Mouse (Mus musculus) induced T-regulatory cell, adult 2 months (primary cell): ENCODE measurements around the gene Hist1h2an.

Experiments
- DNase-seq: peaks from one replicate; pipeline ENCODE4 v3.0.0-alpha.2; 2012; ENCODE audit warnings: low read depth

Gene Hist1h2an

DNA sequence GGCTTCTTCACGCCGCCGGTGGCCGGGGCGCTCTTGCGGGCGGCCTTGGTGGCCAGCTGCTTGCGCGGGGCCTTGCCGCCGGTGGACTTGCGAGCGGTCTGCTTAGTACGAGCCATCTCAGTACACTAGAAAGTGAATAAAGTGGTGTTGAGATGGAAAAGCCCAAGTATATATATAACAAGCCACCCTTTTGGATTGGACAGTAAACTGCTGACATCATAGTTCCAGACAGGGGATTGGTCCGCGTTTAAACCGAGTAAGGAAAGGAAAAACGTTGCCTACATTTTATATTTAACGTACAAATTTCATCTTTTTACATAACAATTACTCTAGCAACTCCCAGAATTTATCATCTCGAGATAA, 3.8 kb downstream of the Hist1h2an start, which contains the start of gene Hist1h3i:
TSS of gene Hist1h3i (minus strand) at position 116 of the 363 bp plus-strand sequence.
- peak; percentile 94 for DNase-seq

DNA sequence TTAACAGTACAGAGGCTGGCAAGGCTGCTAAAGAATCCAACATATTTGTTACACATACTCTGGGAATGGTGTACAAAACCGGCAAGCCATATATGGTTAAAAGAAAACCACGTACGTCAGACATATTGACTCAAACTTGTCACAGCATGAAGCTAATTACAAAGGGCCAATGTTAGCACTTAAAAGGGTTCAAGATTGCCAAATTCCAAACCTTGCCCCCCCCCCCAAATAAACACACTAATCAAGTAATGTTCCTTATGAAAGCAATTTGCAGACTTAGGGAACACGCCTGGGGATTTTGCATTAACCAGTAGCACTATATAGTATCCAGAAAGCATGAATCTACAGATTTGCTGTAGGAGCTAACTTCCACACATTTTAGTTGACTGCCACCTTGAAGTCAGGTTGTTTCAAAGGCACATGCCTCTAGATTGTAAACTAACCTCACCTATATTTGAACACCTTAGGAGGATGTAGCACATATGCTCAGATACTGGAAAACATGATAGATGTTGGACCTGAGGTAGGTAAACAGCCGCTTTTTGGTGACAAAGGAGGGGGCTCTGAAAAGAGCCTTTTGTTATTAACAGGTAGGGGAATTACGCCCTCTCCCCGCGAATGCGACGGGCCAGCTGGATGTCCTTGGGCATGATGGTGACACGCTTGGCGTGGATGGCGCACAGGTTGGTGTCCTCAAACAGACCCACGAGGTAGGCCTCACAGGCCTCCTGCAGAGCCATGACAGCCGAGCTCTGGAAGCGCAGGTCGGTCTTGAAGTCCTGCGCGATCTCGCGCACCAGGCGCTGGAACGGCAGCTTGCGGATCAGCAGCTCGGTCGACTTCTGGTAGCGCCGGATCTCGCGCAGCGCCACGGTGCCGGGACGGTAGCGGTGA, 4.4 kb downstream of the Hist1h2an start:
- peak; percentile 73 for DNase-seq

- peak; percentile 30 for DNase-seq
Measured at GRCm38 (mm10) chr13:21781639-21782038, 5.4 kb downstream of the Hist1h2an start.

- no peak for DNase-seq
Measured at GRCm38 (mm10) chr13:21781021-21781555, 5.9 kb downstream of the Hist1h2an start.

DNA sequence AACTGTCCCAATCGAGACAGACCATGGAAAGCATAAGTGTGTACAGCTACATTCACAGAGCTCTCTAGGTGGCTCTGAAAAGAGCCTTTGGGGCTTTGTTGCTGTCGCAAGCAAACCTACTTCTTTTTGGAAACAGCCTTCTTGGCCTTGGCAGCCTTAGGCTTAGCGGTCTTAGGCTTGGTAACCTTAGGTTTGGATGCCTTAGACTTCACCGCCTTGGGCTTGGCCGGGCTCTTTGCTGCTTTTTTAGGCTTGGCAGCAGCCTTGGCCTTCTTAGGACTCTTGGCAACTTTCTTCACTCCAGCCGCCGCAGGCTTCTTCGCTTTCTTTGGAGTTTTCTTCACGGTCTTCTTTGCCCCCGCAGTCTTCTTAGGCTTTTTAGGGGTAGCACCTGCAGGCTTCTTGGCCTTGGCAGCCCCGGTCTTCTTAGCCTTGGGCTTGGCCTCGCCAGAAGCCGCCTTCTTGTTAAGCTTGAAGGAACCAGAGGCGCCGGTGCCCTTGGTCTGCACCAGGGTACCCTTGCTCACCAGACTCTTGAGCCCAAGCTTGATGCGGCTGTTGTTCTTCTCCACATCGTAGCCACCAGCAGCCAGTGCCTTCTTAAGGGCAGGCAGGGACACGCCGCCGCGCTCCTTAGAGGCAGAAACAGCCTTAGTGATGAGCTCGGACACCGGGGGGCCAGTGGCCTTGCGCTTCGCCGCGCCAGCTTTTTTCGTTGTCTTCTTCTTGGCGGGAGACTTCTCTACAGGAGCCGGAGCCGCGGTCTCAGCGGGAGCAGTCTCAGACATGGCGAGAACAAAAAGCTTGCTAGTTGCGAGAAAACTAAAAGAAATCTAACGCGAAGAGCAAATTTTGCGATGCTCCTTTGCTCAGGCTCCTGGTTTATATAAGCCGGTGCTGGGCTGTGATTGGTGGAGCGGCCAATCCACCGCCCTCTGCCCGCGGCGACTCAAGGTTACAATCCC, 7.0 kb downstream of the Hist1h2an start, which contains the start of gene Hist1h1b:
TSS of gene Hist1h1b (minus strand) at position 859 of the 965 bp plus-strand sequence.
- DNase-seq, result peak; percentile 83

DNA sequence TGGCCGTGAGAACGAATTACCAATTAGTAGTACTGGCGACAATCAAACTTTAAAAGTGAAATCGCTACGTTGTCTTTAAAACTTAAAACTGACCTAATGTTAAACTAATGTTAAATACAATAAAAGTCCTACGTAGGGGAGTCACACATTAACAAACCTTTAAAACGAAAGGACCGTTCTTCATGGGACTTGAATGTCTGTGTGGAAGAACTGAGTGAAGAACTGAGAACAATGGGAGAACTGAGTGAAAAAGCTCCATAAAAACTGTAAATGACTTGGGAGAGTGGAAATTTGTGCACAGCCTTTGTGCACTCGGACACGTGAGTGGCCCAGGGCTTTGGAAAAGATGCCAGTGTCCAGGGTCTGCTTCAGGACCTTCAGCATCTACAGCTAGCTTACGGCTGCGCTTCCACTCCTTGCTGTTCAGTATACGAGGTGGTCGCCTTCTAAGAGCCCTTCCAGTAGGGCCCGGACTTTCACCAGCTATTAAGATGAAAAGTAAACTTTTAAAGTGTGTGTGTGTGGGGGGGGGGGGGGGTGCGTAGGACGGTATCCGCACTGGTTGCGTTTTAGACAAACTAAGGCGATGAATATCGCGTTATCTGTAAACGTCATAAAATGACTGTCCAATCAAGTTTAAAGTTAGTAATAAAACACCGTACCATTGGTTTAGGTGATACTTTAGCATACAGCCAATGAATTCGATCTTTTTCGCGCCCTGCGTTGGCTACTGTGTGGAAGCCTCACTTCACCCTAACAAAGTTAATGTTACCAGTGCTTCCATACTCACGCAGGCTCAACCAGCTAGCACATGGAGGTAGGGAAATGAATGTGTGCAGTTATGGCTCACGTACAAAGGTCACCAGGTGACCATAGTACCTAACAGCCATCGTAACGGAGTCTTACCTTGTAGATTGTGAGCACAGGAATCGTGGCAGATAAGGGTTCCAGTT, 7.9 kb downstream of the Hist1h2an start:
- DNase-seq, result peak; percentile 95

GRCm38 (mm10) chr13:21755707-21756106, 31.3 kb downstream of the Hist1h2an start:
- no peak for DNase-seq

GRCm38 (mm10) chr13:21754294-21755001, 32.6 kb downstream of the Hist1h2an start:
- DNase-seq, result peak; percentile 81

DNA sequence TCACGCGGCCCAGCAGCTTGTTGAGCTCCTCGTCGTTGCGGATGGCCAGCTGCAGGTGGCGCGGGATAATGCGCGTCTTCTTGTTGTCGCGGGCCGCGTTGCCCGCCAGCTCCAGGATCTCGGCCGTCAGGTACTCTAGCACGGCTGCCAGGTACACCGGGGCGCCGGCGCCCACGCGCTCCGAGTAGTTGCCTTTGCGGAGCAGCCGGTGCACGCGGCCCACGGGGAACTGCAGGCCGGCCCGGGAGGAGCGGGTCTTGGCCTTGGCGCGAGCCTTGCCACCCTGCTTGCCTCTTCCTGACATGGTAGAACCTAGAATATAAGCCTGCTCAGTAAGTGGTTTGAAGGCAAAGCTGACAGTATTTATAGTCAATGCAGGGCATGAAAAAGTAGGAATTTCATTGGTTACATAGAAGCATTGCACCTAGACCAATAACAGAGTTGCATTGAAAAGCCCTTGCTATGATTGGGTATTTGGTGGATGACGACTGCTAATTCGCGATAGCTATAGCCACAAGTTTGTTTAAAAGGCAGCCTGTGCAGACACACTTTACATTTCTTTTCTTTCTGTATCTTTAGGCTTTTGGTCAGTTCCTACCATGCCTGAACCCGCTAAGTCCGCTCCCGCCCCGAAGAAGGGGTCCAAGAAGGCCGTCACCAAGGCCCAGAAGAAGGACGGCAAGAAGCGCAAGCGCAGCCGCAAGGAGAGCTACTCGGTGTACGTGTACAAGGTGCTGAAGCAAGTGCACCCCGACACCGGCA, 33.3 kb downstream of the Hist1h2an start, which contains the start of the genes Hist1h2ak and Hist1h2bn:
TSS of gene Hist1h2ak (minus strand) at position 304 of the 762 bp plus-strand sequence.
TSS of gene Hist1h2bn (plus strand) at position 600 of the 762 bp plus-strand sequence.
- DNase-seq, result peak; percentile 94

DNA sequence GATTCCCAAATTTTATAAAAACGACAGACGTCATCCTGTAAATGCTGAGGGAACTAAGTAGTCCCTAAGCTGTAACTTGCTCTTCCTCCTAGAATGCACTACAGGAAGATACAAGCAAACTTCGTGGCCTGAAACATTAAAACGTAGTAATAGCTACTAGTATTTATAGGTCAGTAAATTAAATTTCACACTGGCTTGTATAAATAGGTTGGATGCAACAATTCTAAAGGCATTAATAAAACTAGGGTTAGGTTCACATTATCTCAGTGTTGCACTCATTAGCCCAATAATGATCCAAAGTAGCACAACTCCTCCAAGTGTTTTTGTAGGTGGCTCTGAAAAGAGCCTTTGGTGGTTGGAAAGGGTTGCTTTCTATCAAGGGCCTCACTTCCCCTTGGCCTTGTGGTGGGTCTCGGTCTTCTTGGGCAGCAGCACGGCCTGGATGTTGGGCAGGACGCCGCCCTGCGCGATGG, 33.9 kb downstream of the Hist1h2an start:
- DNase-seq, result peak; percentile 67

DNA sequence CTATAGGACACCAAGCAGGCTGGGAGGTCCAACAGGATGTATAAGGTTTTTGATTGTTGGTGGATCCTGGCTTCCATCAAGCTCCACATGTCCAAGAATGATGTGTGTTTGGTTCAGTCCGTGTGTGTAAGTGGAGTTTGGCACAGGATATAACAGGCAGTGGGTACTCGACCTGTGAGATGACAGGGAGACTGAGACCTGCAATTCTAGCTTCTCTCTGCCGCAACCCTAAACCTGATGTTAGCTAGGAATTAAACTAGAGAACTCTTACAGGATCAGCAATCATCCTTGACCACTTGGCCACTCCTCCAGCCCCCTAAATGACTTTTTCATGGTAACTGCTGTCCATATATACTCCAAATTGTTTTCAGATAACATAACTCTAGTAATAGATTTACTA, 34.7 kb downstream of the Hist1h2an start:
- DNase-seq, result peak; percentile 47

GRCm38 (mm10) chr13:21751827-21752226, 35.2 kb downstream of the Hist1h2an start:
- no peak for DNase-seq

GRCm38 (mm10) chr13:21751417-21751816, 35.6 kb downstream of the Hist1h2an start:
- peak; percentile 35 for DNase-seq

GRCm38 (mm10) chr13:21750159-21751017, 36.6 kb downstream of the Hist1h2an start, which contains the start of gene Hist1h4k:
Gene Hist1h4k, minus strand, starts transcription at chr13:21750505.
- peak; percentile 91 for DNase-seq

DNA sequence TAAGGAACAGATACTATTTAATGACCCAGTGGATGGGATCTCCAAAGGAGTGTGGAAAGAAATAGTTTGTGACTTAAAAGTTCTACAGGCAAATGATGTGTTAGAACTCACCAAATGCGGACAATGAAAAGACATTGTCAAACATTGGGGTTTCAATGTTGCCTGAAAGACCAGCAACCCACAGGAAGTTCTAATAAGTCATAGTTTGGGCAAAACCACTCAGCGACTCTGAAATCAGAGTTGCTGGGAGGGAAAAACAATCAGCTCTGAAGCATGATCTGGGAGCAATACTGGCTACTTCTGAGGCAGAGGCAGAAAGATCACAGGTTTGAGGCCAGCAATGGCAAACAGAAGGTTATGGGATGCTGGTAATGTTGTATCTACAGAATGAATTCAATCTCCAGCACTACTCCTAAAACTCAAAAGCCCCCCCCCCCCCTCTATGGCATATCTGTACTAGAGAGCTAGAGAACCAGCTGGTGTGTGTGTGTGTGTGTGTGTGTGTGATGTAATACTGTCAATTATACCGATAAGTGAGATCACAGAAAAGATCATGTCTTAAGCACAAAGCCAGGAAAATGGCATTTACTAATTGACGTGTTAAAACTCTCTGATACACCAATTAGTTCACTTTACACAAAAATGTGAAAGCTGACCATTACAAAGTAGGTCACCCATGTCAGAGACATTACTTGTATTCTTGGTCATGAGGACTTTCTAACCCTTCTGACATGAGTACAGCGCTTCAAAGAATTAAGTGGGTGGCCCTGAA, 37.4 kb downstream of the Hist1h2an start:
- peak; percentile 69 for DNase-seq

GRCm38 (mm10) chr13:21745006-21745405, 42.0 kb downstream of the Hist1h2an start:
- DNase-seq, result no peak
